Mouse (Mus musculus): ENCODE results near the gene Nkx1-2. TPM values are rescaled to one million over a fixed set of nuclear protein-coding genes. Genes with fewer than 3 reads are reported as not detected.
A peak's percentile ranks its signal among the peaks of the same experiment; 100 is the strongest.

The Nkx1-2 gene
- polyA plus RNA-seq, 1 experiment from 2014 or later = not detected

DNA sequence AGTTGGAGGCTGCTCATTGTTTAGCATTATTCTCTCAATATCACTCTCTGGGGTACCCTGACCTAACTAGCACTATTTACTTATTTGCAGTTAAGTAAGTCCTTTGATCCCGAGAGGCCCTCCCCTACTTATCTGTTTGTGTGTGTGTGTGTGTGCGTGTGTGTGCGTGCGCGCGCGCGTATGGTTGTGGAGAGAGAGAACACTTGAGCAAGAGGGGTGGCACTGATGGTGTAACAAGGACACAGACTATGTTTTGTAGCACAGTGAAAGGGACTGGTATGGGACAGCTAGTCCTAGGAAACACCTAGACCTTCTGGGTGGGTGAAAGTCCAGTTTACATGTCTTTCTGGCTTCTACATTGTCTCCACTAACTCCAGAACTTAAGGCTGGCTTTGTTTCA is 12.1 kb upstream of the Nkx1-2 start:
- H3K4me1 ChIP-seq (ENCODE audit: control insufficient read depth, insufficient read depth, low read length) = no peaks in the 10 kb centered on the region
- H3K36me3 ChIP-seq (ENCODE audit: control insufficient read depth, insufficient read depth, low read length) = no peaks in the 10 kb centered on the region
- WGBS = 95% methylated on average over 8 of the region's 8 CpGs
- ATAC-seq (ENCODE audit: insufficient number of reproducible peaks, insufficient read depth, low FRiP score, low read depth) = no peak
- H3K9me3 ChIP-seq (ENCODE audit: control insufficient read depth, low read depth, low read length) = no peaks in the 10 kb centered on the region
- no peak overlapping the region for H3K27ac ChIP-seq (ENCODE audit: low read length)
- H3K4me3 ChIP-seq (ENCODE audit: low read depth, low read length) = no peak overlapping the region
- H3K27me3 ChIP-seq (ENCODE audit: control insufficient read depth, insufficient read depth, low read length) = no peaks in the 10 kb centered on the region
- no peak overlapping the region for H3K9ac ChIP-seq (replicated peaks; ENCODE audit: low read depth, low read length)
- H3K4me2 ChIP-seq (replicated peaks; ENCODE audit: low read depth, low read length) = no peak overlapping the region

DNA sequence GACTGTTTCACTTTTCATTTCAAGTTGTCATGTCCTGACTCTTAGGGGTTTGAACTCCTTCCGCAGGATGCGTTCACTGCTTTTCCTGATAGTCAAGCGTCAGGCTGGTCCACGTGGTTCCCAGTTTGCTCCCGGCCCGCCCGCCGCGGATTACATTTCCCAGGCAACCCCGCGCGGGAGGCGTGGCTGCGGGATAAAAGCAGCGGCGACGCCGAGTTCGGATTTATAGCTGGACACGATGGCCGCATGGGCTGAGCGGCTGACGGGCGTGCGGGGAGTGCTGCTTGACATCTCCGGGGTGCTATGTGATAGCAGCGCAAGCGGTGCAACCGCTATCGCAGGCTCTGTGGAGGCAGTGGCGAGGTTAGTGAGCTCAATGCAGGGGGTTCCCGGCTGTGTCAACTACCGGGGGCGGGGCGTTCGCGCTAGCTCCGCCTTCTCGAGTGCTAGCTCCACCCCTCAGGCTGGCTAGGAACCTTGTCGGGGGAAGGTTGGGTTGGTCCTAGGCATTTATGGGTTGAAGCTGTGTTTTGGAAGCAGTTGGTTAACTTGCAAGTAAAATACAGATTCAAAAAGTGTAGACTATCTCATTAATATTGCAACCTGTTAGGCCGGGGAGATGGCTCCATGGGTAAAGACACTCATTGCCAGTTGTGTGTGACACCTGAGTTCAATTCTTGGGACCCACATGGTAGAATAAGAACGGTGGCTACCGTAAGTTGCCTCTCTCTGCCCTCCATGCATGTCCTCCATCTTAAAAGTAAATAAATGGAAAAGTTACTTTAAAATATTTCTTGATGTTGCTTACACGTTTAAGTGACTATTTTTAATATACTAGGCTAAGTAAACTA is 11.3 kb upstream of the Nkx1-2 start, which contains the start of gene Lhpp:
TSS of gene Lhpp (plus strand) at position 171 of the 851 bp plus-strand sequence.
- no peak within 1 kb of the TSS for H3K27ac ChIP-seq (ENCODE audit: low read length)
- no peaks in the 10 kb centered on the region for H3K27me3 ChIP-seq (ENCODE audit: control insufficient read depth, insufficient read depth, low read length)
- 0 out of 2 replicates have a peak within 1 kb of the TSS, but pooled peaks have one; percentile 18 for H3K9ac ChIP-seq (replicated peaks; ENCODE audit: low read depth, low read length)
- peak within 1 kb of the TSS; percentile 46 for H3K4me3 ChIP-seq (ENCODE audit: low read depth, low read length)
- peak within 1 kb of the TSS; percentile 58 for H3K4me2 ChIP-seq (replicated peaks; ENCODE audit: low read depth, low read length)
- ATAC-seq (ENCODE audit: insufficient number of reproducible peaks, insufficient read depth, low FRiP score, low read depth) = peak; percentile 83
- no peaks in the 10 kb centered on the region for H3K36me3 ChIP-seq (ENCODE audit: control insufficient read depth, insufficient read depth, low read length)
- no peaks in the 10 kb centered on the region for H3K9me3 ChIP-seq (ENCODE audit: control insufficient read depth, low read depth, low read length)
- 7% methylated on average over 44 of the region's 44 CpGs for WGBS
- H3K4me1 ChIP-seq (ENCODE audit: control insufficient read depth, insufficient read depth, low read length) = no peaks in the 10 kb centered on the region

DNA sequence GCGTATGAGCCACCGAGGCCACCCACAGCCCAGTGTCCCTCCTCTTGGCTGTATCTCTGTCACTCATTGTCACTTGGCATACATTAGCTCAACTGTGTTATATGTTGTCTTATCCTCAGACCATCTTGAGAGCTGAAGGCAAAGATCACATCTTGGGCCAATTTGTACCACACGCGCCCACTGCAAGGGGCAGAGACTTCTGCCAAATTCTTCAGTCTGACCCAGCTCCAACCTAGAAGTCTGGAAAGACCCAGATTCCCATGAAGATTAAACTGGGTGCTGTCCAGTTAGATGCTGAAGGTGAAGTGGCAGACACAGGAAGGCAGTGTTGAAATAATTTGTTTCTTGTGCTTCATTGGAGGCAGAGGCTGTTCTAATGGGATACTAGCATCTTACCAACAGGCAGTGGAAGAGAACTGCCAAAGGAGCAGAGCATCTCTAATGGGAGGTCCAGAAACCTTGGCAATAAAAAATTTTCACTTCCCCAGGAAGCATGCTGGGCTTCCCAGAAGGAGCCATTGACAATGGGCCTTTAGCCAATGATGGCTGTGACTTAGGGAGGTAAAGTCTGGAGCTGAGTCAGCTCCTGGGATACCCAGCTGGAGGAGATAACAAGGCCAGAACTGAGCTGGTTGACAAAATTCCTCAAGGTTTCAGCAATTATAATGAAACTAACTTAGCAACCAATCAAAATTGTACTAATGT is 9.0 kb upstream of the Nkx1-2 start:
- WGBS = 92% methylated on average over 4 of the region's 4 CpGs
- H3K4me3 ChIP-seq (ENCODE audit: low read depth, low read length) = no peak overlapping the region
- H3K27ac ChIP-seq (ENCODE audit: low read length) = no peak overlapping the region
- H3K4me2 ChIP-seq (replicated peaks; ENCODE audit: low read depth, low read length) = no peak overlapping the region
- H3K9me3 ChIP-seq (ENCODE audit: control insufficient read depth, low read depth, low read length) = no peaks in the 10 kb centered on the region
- ATAC-seq (ENCODE audit: insufficient number of reproducible peaks, insufficient read depth, low FRiP score, low read depth) = no peak
- H3K4me1 ChIP-seq (ENCODE audit: control insufficient read depth, insufficient read depth, low read length) = no peaks in the 10 kb centered on the region
- no peak overlapping the region for H3K9ac ChIP-seq (replicated peaks; ENCODE audit: low read depth, low read length)
- no peaks in the 10 kb centered on the region for H3K27me3 ChIP-seq (ENCODE audit: control insufficient read depth, insufficient read depth, low read length)
- no peaks in the 10 kb centered on the region for H3K36me3 ChIP-seq (ENCODE audit: control insufficient read depth, insufficient read depth, low read length)

- WGBS = 62% methylated on average over 5 of the region's 5 CpGs
- H3K27me3 ChIP-seq (ENCODE audit: control insufficient read depth, insufficient read depth, low read length) = peaks cover 18% of the 10 kb centered on the region
- ATAC-seq (ENCODE audit: insufficient number of reproducible peaks, insufficient read depth, low FRiP score, low read depth) = no peak
Measured at GRCm38 (mm10) chr7:132605689-132606088, 6.3 kb upstream of the Nkx1-2 start.

GRCm38 (mm10) chr7:132604720-132605119 is 5.3 kb upstream of the Nkx1-2 start:
- Histone ChIP-seq H3K4me3 (ENCODE audit: low read depth, low read length) (no peak overlapping the region), H3K36me3 (ENCODE audit: control insufficient read depth, insufficient read depth, low read length) (no peaks in the 10 kb centered on the region), H3K4me2 (replicated peaks; ENCODE audit: low read depth, low read length) (no peak overlapping the region), H3K9ac (replicated peaks; ENCODE audit: low read depth, low read length) (no peak overlapping the region), H3K4me1 (ENCODE audit: control insufficient read depth, insufficient read depth, low read length) (0 out of 2 replicates have a peak, but pooled peaks cover 3% of the 10 kb centered on the region), H3K27me3 (ENCODE audit: control insufficient read depth, insufficient read depth, low read length) (peaks cover 27% of the 10 kb centered on the region), H3K9me3 (ENCODE audit: control insufficient read depth, low read depth, low read length) (no peaks in the 10 kb centered on the region), H3K27ac (ENCODE audit: low read length) (no peak overlapping the region)
- no peak for ATAC-seq (ENCODE audit: insufficient number of reproducible peaks, insufficient read depth, low FRiP score, low read depth)
- 93% methylated on average over 4 of the region's 4 CpGs for WGBS

More at GRCm38 (mm10) chr7:132605689-132606088, 6.3 kb upstream of the Nkx1-2 start:
- H3K27ac ChIP-seq (ENCODE audit: low read length) = no peak overlapping the region
- no peaks in the 10 kb centered on the region for H3K9me3 ChIP-seq (ENCODE audit: control insufficient read depth, low read depth, low read length)
- no peak overlapping the region for H3K4me2 ChIP-seq (replicated peaks; ENCODE audit: low read depth, low read length)
- no peak overlapping the region for H3K4me3 ChIP-seq (ENCODE audit: low read depth, low read length)
- H3K4me1 ChIP-seq (ENCODE audit: control insufficient read depth, insufficient read depth, low read length) = no peaks in the 10 kb centered on the region
- no peak overlapping the region for H3K9ac ChIP-seq (replicated peaks; ENCODE audit: low read depth, low read length)
- no peaks in the 10 kb centered on the region for H3K36me3 ChIP-seq (ENCODE audit: control insufficient read depth, insufficient read depth, low read length)

- Histone ChIP-seq H3K27ac (ENCODE audit: low read length) (no peak overlapping the region), H3K36me3 (ENCODE audit: control insufficient read depth, insufficient read depth, low read length) (no peaks in the 10 kb centered on the region), H3K9ac (replicated peaks; ENCODE audit: low read depth, low read length) (no peak overlapping the region), H3K4me3 (ENCODE audit: low read depth, low read length) (no peak overlapping the region), H3K4me2 (replicated peaks; ENCODE audit: low read depth, low read length) (no peak overlapping the region), H3K4me1 (ENCODE audit: control insufficient read depth, insufficient read depth, low read length) (0 out of 2 replicates have a peak, but pooled peaks cover 13% of the 10 kb centered on the region), H3K27me3 (ENCODE audit: control insufficient read depth, insufficient read depth, low read length) (peaks cover 63% of the 10 kb centered on the region), H3K9me3 (ENCODE audit: control insufficient read depth, low read depth, low read length) (no peaks in the 10 kb centered on the region)
- 6% methylated on average over 8 of the region's 8 CpGs for WGBS
- no peak for ATAC-seq (ENCODE audit: insufficient number of reproducible peaks, insufficient read depth, low FRiP score, low read depth)
Measured at GRCm38 (mm10) chr7:132600926-132601325, 1.5 kb upstream of the Nkx1-2 start.

GRCm38 (mm10) chr7:132600026-132600425 is 589 bp upstream of the Nkx1-2 start:
- ATAC-seq (ENCODE audit: insufficient number of reproducible peaks, insufficient read depth, low FRiP score, low read depth) = no peak
- H3K9me3 ChIP-seq (ENCODE audit: control insufficient read depth, low read depth, low read length) = no peaks in the 10 kb centered on the region
- peaks cover 71% of the 10 kb centered on the region for H3K27me3 ChIP-seq (ENCODE audit: control insufficient read depth, insufficient read depth, low read length)
- no peak overlapping the region for H3K9ac ChIP-seq (replicated peaks; ENCODE audit: low read depth, low read length)
- H3K4me1 ChIP-seq (ENCODE audit: control insufficient read depth, insufficient read depth, low read length) = 0 out of 2 replicates have a peak, but pooled peaks cover 13% of the 10 kb centered on the region
- whole genome bisulfite sequencing = 2% methylated on average over 9 of the region's 9 CpGs
- peak overlapping the region; percentile 58 for H3K4me2 ChIP-seq (replicated peaks; ENCODE audit: low read depth, low read length)
- no peak overlapping the region for H3K27ac ChIP-seq (ENCODE audit: low read length)
- peak overlapping the region; percentile 29 for H3K4me3 ChIP-seq (ENCODE audit: low read depth, low read length)
- H3K36me3 ChIP-seq (ENCODE audit: control insufficient read depth, insufficient read depth, low read length) = no peaks in the 10 kb centered on the region

GRCm38 (mm10) chr7:132597251-132598041 is 2.0 kb downstream of the Nkx1-2 start:
- peaks cover 67% of the 10 kb centered on the region for H3K27me3 ChIP-seq (ENCODE audit: control insufficient read depth, insufficient read depth, low read length)
- no peak overlapping the region; the same call in 1 of the 2 replicates for H3K9ac ChIP-seq (replicated peaks; ENCODE audit: low read depth, low read length)
- H3K36me3 ChIP-seq (ENCODE audit: control insufficient read depth, insufficient read depth, low read length) = no peaks in the 10 kb centered on the region
- H3K4me1 ChIP-seq (ENCODE audit: control insufficient read depth, insufficient read depth, low read length) = 0 out of 2 replicates have a peak, but pooled peaks cover 13% of the 10 kb centered on the region
- 0 out of 2 replicates have a peak, but pooled peaks have one; percentile 10 for ATAC-seq (ENCODE audit: insufficient number of reproducible peaks, insufficient read depth, low FRiP score, low read depth)
- peak overlapping the region; percentile 69 for H3K4me2 ChIP-seq (replicated peaks; ENCODE audit: low read depth, low read length)
- H3K27ac ChIP-seq (ENCODE audit: low read length) = no peak overlapping the region
- H3K4me3 ChIP-seq (ENCODE audit: low read depth, low read length) = peak overlapping the region; percentile 40
- H3K9me3 ChIP-seq (ENCODE audit: control insufficient read depth, low read depth, low read length) = no peaks in the 10 kb centered on the region
- under 1% methylated on average over 60 of the region's 60 CpGs for WGBS

All from stomach, embryonic 14.5 days (tissue).